Mouse (Mus musculus): ENCODE measurements at regions not wholly inside any gene's neighbourhood (a gene's known extent, or its start where the extent isn't known, plus 50 kb on each side); places are given as distances from the start of the nearest gene placed in this dataset.

GRCm38 (mm10) chr3:120898258-120898657 lies 273.2 kb downstream of the Rwdd3 start:
- no peak for DNase-seq (ENCODE audit: low spot score)

DNA sequence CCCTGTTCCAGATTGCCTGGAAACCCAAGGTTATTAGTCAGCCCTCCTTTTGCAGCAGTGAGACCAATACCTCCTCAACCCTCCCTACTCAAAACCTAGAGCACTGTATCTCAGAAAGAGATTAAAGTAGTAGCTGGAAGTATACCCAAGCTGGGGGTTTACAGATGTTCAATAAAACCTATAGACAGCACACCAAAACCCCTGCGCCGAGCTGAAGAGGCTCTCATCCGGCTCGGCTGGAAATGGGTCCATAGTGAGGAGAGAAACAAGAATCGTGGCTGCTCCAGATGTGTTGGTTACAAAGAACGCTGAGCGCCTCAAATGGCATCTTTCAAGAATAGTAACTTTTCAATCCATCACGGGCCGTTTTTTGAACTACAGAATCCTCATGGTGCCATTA lies 273.7 kb downstream of the Rwdd3 start:
- DNase-seq (ENCODE audit: low spot score) = no peak

DNA sequence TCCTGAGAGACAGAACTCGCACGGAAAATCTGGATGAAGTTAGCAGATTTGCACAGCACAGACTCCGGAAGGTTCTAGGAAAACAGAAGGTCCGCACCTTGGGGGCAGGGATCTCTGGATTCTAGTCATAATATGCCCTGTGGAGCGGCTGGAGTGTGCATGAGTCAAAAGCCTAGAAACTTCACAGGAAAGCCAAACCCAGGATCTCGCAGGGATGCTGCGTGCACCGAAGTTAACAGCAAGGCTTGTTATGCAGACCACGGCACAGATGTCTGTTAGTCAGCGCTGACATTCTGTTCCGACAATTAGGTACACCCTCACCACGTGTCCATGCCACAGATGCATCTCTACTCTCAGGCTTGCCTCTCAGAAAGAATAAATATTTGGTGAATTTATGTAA lies 274.3 kb downstream of the Rwdd3 start:
- no peak for DNase-seq (ENCODE audit: low spot score)

DNA sequence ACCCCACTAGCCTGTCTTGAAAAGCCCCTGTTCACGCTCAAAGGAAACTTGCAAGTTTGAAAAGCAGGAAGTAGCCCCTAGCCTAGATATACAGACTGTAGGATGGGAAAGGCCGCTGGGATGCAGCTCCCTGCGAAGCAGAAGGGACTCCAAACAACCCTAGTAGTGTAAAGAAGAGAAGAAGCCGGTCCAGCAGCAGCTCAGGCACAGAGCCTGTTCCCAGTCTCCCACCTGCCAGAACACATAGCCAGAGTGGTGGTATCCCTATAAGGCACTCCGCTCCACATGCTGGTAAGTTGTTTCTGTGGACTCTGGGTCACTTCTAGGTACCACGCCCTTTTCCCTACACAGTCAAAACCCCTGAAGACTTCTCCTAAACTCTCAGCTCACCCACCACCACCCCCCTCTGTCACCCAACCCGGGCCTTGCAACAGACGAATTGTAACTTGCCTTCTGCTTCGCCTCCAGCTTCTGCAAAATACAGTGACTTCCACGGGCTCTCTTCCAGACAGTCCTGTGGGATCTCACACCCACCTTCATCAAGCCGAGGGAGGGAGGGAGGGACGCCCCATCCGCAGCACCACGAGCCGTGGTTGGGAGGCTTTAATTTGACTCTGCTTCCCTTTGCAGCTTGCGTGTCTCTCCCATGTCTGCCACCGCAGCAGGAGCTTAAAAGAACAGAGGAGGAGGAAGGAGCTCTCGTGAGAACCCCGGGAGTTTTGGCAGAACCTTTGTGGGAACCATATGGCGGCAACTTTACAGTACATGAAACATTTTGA lies 285.2 kb downstream of the Rwdd3 start:
- DNase-seq (ENCODE audit: low spot score) = no peak

DNA sequence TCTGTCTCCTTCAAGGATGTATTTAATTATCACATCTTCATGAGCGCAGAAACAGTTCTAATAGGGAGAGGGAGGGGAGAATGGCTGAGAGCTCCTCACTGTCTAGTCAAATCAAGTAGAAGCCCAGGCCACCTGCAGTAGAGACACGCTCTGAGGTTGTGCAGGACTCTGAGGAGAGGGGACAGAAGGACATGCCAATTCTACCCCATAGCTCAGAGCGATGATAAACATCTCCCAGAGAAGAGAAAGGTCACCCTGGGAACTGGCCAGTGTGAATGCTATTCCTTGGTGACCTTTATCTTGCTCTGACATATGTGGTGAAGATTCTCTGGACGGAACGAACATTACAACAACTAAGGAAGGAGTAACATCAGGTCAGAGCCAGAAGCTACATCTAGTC lies 286.1 kb downstream of the Rwdd3 start:
- no peak for DNase-seq (ENCODE audit: low spot score)

DNA sequence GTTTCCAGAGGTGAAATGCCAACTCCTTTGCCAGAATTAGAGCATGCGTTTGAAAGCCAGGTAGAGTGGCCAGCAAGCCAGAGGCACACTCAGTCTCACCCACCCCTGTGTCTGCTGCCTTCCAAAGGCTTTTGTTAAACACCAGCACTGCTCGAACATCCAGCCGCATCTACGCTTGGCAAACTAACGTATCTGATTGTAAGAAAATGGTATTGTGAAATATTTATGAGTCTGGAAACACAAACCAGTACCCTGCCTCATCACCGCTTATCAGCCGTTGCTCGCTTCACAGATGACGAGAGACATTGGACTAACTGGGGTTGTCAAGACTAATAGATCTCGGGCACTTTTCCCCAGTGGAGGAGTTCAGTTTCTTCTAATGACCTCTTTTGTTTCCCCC lies 287.3 kb downstream of the Rwdd3 start:
- DNase-seq (ENCODE audit: low spot score) = no peak

DNA sequence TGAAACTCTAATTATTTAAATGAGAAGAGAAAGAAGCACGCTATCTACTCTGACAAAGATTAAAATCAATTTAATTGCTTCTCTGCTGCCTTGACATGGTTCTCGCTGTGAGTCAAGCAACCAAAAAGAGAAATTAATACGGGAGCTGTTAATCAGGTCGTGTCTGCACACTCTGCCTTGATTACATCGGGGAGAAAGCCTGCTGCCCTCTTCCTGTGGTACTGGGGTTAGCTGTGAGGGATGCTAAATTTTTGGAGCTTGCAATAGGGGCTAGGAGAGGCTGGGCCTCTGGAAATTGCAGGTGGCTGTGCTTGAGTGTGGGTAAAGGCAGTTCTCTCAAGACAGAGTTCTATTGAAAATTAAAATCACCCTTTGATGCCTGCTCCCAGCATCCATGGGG lies 287.8 kb downstream of the Rwdd3 start:
- DNase-seq (ENCODE audit: low spot score) = no peak

DNA sequence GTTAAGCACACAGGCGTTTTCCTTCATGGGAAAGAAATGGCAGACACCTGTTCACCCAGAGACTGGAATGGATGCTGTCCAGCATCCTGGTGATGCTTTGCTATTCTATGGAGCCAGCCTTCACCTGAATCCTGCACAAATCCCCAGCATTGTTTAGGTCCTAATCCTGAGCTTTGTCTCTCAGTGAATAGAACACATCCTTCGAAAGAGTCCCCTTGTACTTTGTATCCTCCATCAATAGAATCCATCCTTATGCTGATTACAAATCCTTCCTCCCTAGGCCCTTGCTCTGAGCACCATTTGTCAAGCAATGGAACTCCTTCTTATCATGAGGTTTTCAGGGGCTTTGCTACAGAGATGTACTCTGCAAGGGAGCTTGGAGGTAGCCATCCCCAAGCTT lies 292.1 kb downstream of the Rwdd3 start:
- DNase-seq (ENCODE audit: low spot score) = no peak

- no peak for DNase-seq (ENCODE audit: low spot score)
Measured at GRCm38 (mm10) chr3:120875740-120876139, 295.8 kb downstream of the Rwdd3 start.

DNA sequence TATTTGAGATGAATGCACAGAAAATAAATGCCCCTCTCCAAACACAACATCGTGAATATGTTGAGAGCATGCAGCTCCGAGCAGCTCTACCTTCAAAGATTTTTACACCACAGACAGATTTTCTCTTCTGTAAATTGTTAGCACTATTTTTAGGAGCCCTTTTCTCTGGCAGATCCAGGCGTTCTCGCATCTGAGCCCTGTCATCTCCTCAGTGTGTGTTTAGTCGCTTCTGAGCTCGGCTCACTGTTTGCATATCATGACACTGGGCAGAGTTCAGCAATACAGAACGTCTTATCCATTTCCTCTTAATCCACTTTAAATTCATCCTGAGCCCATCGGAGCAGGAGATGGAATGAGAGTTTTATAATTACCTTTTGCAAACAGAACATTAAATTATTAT lies 306.5 kb downstream of the Rwdd3 start:
- no peak for DNase-seq (ENCODE audit: low spot score)

GRCm38 (mm10) chr3:120861641-120862040 lies 309.9 kb downstream of the Rwdd3 start:
- DNase-seq (ENCODE audit: low spot score) = no peak

DNA sequence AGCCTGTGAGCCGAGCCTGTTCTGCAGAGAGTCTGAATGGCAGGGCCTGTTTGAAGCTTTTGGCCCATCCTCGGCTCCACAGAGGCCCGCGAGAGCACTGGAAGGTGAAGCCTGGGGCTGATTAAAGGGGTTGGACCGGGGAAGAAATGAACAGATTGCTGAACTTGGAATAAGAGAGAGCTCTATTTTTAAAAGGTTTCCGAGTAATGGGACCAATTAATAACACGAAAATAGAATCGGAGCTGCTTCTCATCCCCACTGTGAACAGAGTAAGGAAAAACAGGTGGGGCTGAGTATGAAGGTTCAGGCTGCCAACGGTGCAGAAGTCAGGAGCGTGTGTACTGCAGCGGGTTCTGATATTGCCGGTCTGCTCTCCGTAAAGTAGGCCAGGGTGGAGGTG lies 313.2 kb downstream of the Rwdd3 start:
- no peak for DNase-seq (ENCODE audit: low spot score)

- no peak for DNase-seq (ENCODE audit: low spot score)
Measured at GRCm38 (mm10) chr3:120854322-120854721, 317.2 kb downstream of the Rwdd3 start.

DNA sequence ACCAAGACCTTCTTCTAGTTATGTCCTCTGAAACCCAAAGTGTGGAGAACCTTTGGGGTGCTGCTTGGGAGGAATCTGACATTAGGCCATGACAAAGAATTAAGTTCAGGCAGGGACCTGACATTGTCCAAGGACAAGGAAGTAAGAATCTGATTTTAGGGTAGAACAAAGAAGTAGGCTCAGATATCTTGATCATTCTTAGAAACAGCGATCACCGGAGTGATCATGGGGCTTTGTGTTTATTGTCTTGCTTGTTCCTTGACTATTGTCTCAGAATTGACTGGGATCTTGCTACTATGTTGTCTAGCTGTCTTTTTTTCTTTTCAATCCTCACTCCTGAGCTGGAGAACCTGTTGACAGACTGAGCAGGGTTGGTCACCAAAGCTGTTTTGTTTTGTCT lies 327.9 kb downstream of the Rwdd3 start:
- DNase-seq (ENCODE audit: low spot score) = no peak

DNA sequence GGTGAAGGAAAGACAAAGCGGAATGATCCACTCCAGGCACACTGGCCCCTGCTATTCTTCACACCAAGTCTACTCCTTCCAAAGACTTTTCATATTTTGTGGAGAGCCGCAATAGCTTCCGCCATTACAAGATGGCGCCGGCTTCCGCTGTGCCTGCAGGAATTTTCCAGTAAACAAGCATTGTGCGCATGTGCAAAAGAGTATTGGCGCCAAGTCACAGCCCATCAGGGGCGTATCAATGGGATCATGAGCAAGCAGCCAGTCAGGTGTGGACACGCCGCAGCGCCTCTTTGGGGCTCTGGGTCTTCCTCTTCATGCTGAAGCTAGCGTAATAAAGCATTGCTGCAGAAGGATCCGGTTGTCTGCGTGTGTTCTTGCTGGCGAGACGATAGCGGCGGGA lies 348.0 kb downstream of the Rwdd3 start:
- DNase-seq (ENCODE audit: low spot score) = no peak

GRCm38 (mm10) chr3:120811901-120812300 lies 359.6 kb downstream of the Rwdd3 start:
- no peak for DNase-seq (ENCODE audit: low spot score)

GRCm38 (mm10) chr3:120810527-120810926 lies 361.0 kb downstream of the Rwdd3 start:
- no peak for DNase-seq (ENCODE audit: low spot score)

GRCm38 (mm10) chr3:120810048-120810447 lies 361.4 kb downstream of the Rwdd3 start:
- no peak for DNase-seq (ENCODE audit: low spot score)

- DNase-seq (ENCODE audit: low spot score) = no peak
Measured at GRCm38 (mm10) chr3:120786659-120787058, 384.8 kb downstream of the Rwdd3 start.

DNA sequence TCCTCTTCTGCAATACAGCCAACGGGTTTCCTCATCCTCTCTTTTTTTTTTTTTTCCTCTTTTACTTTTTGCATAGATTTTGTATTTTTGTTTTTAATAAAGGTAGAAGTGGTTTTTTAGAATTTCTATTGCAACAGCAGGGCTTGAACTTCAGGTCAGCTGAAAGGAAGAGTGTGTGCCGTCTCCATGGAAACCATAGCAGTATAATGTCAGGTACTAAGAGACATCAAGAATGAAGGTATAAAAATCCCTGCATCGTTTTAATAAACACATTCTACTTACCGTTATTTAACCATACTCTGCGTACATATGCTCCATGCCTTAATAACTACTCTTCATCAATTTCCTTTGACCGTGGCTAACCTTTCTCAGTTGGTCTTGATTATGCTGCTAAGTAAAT lies 390.0 kb downstream of the Rwdd3 start:
- DNase-seq (ENCODE audit: low spot score) = no peak

- no peak for DNase-seq (ENCODE audit: low spot score)
Measured at GRCm38 (mm10) chr3:120779091-120779490, 392.4 kb downstream of the Rwdd3 start.

- no peak for DNase-seq (ENCODE audit: low spot score)
Measured at GRCm38 (mm10) chr3:120774951-120775350, 396.5 kb downstream of the Rwdd3 start.

GRCm38 (mm10) chr3:120761681-120762080 lies 409.8 kb downstream of the Rwdd3 start:
- no peak for DNase-seq (ENCODE audit: low spot score)

DNA sequence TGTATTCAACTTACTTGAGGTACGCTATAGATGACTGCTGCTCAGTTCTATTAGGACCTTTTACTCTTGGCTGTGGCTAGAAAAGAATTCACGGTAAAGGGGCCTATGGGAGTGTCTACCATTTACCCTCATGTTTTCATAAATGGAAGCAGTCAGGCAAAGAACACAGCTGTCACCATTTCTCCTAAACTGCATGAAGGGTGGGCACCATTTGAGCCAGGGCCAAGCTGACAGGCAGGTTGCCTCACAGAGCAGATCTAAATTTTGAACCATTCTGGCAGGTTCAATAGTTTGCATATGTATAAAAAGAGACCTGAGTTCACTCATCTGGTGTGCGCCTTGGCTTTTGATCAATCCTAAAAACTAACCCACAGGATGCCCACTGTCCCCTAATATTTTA lies 410.3 kb downstream of the Rwdd3 start:
- no peak for DNase-seq (ENCODE audit: low spot score)

Data from urinary bladder, postnatal 25 days (tissue).